Mouse (Mus musculus): ENCODE data around the gene Itgbl1.
"Not testable (repeated sequence)": the region's sequence is repeated elsewhere in the genome, so short reads cannot be mapped to it uniquely, and the experiment has no call there.

Itgbl1 gene

GRCm38 (mm10) chr14:123659921-123660385 lies at the start of gene Itgbl1:
Gene Itgbl1 (plus strand): TSS chr14:123659971.
- DNase-seq: peak; percentile 94

DNA sequence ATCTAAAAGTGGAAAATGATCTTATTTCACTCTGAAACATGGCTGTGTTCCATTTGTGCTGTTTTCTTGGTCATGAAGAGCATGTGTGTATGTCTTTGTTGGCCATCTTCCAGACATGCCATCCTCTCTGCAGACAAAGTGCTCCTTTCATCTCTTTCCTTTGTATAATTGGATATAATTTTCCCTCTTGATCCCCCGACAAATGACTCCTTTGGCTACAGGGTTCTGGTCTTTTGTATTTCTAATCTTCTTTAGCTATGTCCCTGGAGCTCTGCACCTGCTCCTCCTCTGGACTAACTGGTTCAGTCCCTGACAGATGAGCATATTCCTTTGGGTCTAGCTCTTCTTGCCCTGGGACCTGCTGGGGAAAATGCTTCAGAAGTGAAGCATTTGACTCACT lies 36.8 kb upstream of the Itgbl1 start:
- DNase-seq: no peak

- peak; percentile 88 for DNase-seq
Measured at GRCm38 (mm10) chr14:123626501-123627179, 33.1 kb upstream of the Itgbl1 start, which contains the start of gene Nalcn. Gene Nalcn (minus strand): TSS chr14:123627144.

GRCm38 (mm10) chr14:123627180-123627562 lies 32.6 kb upstream of the Itgbl1 start:
- no peak for DNase-seq

GRCm38 (mm10) chr14:123661091-123661491 lies 1.3 kb downstream of the Itgbl1 start:
- DNase-seq: peak; percentile 93

- no peak for DNase-seq
Measured at GRCm38 (mm10) chr14:123662386-123662785, 2.6 kb downstream of the Itgbl1 start.

GRCm38 (mm10) chr14:123663206-123663605 lies 3.4 kb downstream of the Itgbl1 start:
- DNase-seq: no peak

DNA sequence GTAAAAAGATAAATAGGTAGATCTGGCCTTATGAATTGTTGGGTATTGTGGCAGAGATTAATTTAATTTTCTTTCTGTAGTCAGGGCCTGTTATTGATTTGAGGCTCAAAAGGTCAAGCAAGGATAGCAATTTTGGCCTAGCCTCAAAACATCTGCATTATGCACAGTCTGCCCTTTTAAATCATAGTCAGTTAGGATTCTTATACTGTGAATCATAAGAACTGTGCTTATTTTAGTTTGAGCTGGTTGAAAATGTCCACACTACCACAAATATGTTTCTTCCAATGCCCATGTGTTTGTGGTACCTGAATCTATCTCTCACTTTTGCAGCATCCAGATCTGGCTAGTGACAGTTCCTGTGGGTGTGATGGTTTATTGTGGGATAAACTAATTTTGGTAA lies 4.7 kb downstream of the Itgbl1 start:
- no peak for DNase-seq

DNA sequence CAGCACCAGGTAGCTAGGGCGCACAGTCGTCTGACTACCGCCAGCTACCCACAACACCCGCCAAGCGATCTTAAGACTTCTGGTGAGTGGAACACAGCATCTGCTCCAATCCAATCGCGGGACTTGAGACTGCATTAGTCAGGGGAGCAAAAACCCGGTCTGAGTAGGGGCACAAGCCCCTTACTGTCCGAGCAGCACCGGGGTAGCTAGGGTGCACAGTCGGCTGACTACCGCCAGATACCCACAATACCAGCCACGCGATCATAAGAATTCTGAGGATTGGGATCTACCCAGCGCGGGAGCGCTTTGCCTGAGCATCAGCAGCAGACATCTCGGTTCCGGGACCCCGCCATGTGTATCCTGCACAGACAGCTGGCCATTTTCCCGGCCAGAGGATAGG lies 11.3 kb downstream of the Itgbl1 start:
- DNase-seq: not testable (repeated sequence)

GRCm38 (mm10) chr14:123678091-123678490 lies 18.3 kb downstream of the Itgbl1 start:
- DNase-seq: no peak

- no peak for DNase-seq
Measured at GRCm38 (mm10) chr14:123714751-123715150, 55.0 kb downstream of the Itgbl1 start.

DNA sequence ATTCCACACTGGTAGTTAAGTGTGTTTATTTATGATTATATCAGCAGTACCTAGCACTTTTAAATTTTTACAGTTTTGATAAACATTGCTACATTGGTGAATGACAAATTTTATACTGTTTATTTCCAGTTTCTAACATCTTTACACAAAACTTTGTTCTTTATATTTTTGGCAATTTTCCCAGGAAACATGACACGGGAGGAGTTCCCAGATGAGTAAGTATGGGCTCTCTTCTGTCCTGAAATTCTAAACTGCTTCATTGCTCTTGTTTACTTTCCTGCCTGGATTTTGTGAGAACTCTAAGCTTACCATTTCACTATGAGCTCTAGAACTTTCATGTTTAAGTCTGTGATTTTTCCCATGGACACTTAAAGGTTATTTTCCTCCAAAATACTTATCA lies 82.3 kb downstream of the Itgbl1 start:
- no peak for DNase-seq

DNA sequence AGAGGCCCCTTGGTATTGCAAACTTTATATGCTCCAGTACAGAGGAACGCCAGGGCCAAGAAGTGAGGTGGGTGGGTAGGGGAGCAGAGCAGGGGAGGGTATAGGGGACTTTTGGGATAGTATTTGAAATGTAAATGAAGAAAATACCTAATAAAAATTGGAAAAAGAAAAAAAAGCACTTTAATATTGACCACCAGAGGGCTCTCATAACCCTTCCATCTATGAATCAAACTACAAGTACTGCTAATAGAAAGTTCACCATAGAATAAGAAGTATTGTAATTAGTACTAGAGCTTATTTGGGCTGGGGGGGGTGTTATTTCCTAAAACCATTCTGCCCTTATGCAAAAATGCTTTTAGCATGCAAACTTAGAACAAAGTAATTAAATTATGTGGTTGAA lies 91.2 kb downstream of the Itgbl1 start:
- DNase-seq: no peak

DNA sequence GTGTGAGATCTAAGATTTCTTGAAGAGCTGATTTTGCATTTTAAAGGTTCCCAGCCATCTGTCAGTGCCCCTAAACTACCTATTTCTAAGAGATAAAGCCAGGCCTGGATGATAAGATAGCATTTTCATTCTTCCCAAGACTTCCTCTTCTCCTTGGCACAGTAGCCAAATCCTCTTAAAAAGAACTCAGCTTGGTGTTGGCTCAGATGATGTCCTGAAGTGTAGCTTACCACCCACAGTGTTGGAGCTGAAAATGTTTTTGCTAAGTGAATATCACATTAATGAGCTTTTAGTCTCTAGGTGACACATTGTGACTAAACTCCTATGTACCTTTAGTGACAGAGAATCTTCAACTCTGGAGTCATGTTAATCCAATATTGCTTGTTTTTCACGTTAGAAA lies 99.8 kb downstream of the Itgbl1 start:
- no peak for DNase-seq

- no peak for DNase-seq
Measured at GRCm38 (mm10) chr14:123760079-123760478, 100.3 kb downstream of the Itgbl1 start.

DNA sequence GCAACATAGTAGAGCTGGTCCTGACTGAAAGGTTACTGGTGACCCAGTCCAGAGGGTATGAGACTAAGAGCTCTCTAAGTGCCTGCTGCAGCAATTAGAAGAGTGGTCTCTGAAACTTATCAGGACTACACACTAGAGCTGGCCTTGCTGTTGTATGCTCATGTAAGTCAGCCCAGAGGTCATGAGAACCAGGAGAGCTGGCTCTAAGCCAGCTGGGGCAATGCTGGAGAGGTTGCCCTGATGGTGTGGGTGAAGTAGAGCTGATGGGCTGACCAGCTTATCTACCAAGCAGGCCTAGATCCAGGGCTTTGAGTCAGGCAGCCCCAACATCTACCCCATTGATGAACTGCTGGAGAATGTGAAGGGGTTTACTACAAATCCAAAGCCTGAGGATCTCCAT lies 142.0 kb downstream of the Itgbl1 start:
- peak; percentile 82 for DNase-seq

DNA sequence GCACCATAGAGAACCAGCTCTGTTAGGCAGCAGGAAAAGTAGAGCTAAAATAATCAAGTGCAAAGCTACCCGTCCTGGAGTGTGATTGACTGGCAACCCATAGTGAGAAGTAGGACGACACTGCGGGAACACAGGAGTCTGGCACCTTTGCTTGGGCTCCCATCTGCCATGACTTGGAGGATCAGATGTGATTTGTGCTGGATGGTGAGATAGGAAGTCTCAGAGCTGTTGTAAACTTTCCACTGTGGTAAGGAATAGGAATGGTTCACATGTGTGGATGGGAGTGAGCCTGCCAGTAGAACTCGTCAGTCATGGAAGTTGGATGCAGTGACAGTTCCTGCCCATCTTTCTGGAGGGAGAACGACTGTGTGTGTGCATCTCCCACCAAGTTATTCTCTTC lies 177.9 kb downstream of the Itgbl1 start:
- no peak for DNase-seq

DNA sequence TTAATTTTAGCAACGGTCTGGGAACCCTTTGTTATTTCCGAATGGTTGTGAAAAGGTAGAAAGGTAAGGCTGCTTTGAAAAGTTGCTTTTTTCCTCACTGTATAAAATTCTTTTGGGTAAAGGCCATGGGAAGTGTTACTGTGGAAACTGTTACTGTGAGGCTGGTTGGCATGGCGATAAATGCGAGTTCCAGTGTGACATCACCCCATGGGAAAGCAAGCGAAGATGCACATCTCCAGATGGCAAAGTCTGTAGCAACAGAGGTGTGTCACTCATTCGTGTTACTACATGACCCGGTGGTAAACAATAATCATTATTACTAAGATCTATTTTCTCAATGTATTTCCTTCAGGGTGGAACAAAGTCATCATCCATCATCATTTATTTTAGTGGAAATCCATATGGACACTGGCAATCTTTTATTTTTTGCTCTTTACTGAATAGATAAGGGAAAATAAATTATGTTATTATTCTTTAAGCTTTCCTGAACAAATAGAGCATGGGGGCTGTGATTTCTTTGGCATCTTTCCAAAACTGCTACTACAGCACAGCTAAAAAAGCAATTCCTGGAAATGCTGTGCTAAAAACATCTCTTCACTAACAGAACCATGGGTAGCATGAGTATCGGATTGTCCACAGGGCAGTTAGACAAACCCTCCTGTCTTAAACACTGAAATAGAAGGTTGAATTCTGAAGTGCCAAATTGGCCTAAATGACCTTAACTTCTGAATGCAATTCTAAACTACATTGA lies 184.1 kb downstream of the Itgbl1 start:
- DNase-seq: no peak

- no peak for DNase-seq
Measured at GRCm38 (mm10) chr14:123864531-123864930, 204.8 kb downstream of the Itgbl1 start.

DNA sequence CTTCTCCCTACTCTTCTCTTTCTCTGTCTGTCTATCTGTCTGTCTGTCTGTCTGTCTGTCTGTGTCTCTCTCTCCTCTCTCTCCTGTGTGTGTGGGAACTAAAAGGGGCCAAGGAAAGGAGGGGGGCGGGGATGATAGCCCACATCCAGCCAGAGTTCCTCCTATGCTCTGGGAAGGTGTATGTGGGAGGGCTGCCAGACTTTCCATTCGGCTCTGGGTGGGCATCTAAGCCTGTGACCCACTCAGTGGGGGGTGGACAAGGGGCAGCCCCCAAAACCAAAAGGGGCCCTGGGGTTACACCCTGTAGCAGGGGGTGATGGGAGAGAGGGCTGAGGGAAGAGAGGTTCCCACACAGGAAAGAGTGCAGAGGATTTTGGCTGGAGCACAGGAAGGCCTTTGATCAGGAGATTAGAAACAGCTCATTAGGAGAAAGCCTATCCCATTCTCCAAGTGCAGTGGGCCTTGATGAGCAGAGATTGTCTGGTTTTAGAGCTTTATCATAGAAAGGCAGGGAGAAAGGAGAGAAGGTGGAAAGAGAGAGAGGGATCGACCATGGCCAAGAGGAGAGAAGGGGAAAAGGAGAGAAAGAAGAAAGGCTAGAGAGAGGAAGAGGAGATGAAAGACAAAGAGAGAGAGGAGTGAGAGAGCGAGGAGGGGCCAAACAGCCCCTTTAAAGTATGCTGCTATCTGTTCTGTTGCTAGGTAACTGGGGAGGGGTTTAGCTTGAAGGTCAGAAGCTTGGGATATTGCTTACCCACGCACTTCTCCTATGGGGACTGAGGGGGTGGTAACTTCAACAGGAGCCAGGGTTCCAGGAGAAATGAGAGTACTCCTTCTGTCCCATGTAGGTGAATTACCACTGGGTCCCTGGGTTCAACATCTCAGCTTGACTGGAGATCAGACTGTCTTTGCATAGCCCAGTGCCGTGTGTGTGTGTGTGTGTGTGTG lies 206.3 kb downstream of the Itgbl1 start:
- no peak for DNase-seq

- DNase-seq: no peak
Measured at GRCm38 (mm10) chr14:123927903-123928302, 268.1 kb downstream of the Itgbl1 start.

- no peak for DNase-seq
Measured at GRCm38 (mm10) chr14:123966531-123966930, 306.8 kb downstream of the Itgbl1 start.

DNA sequence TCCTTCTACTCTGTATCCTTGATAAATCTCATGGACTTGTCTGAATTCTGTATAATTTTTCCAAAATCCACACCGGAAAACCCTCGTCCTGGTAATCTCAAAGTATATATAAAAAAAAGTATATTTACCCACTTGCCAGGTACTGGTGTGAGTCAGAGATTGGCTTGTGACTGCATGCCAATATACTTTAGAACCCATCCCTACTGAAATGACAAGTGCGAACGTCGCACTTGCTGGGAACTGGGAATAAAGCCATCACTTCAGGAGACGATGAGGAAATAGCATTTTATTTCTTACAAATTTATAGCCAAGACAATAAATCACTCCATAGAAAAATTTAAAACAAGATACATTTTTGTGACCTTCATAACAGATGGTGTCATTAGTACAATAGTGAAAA lies 308.2 kb downstream of the Itgbl1 start:
- DNase-seq: no peak
